Mouse (Mus musculus) G1E (cell line): Measurements from ENCODE around the gene Lama1.

ENCODE experiments used
- GATA1 ChIP-seq: IDR thresholded peaks from 2 replicates; pipeline ENCODE4 v1.6.1; 2012; ENCODE audit warnings: borderline replicate concordance, low read length, inconsistent platforms, mixed read lengths
- TAL1 ChIP-seq: conservative IDR thresholded peaks from 2 replicates; pipeline ENCODE4 v1.6.1; 2012; ENCODE audit warnings: low read depth, low read length, inconsistent platforms, mixed read lengths

DNA sequence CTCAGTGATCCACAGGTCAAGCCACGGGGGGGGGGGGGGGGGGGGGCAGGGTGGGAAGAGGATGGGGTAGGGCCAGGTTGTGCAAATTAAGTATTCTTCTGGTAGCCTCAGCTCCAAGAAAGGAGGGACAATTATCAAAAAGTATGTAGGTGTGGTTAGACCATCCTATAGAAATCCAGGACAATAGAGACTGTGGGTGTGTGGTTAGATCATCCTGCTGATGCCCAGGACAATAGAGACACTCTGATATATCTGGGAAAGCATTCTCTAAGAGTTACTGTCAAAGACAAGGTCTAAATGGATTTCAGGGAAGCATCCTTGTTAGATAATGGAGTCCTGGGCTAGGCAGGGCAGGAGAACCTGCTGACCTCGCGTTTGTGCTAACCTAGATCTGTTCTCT, 3.2 kb upstream of the Lama1 start:
- no peak for TF ChIP-seq GATA1
- TF ChIP-seq TAL1: no peak
